In genomic region chr11:60219609-60220008, GRCm38 (mm10) we compare ENCODE assay signal across 8 mouse cellular contexts. TPM values are rescaled to one million over a fixed set of nuclear protein-coding genes. Genes with fewer than 3 reads are reported as not detected.
DNase-seq lines count a peak whose midpoint lies in the region; ATAC-seq and TF ChIP-seq lines count a peak whose summit lies in the region.

No protein-coding gene starts in this region.

- peak overlapping the region; percentile 84 for H3K9ac ChIP-seq in intestine, embryonic 16.5 days (ENCODE audit: low read depth, low read length)
- H3K9ac ChIP-seq in midbrain, embryonic 16.5 days (ENCODE audit: low read depth, low read length) = peak overlapping the region; percentile 56; the same call in 1 of the 2 replicates

- no peak for TF ChIP-seq CTCF in layer of hippocampus, adult 2 months (conservative IDR thresholded peaks at IDR 0.05)
- no peak for TF ChIP-seq CTCF in cortical plate, adult 2 months (IDR thresholded peaks at IDR 0.05; ENCODE audit: extremely low read depth, insufficient read depth, low read length)

- peak overlapping the region; percentile 68 for H3K4me3 ChIP-seq in layer of hippocampus, adult 2 months
- H3K4me3 ChIP-seq in cortical plate, adult 2 months (ENCODE audit: insufficient read depth, low read length) = peak overlapping the region; percentile 76; the same call in 1 of the 2 replicates
- H3K4me3 ChIP-seq in intestine, embryonic 16.5 days (ENCODE audit: low read length) = peak overlapping the region; percentile 68
- peak overlapping the region; percentile 45 for H3K4me3 ChIP-seq in midbrain, embryonic 16.5 days (ENCODE audit: low read depth, low read length)

- peaks cover 4% of the 10 kb centered on the region; the same call in 1 of the 2 replicates for H3K36me3 ChIP-seq in intestine, embryonic 16.5 days (ENCODE audit: control insufficient read depth, insufficient read depth, low read length)
- H3K36me3 ChIP-seq in midbrain, embryonic 16.5 days (ENCODE audit: control insufficient read depth, insufficient read depth, low read length) = no peaks in the 10 kb centered on the region

- H3K4me1 ChIP-seq in cortical plate, adult 2 months (ENCODE audit: control insufficient read depth, insufficient read depth, low read length) = no peaks in the 10 kb centered on the region; the same call in 1 of the 2 replicates
- peaks cover 54% of the 10 kb centered on the region for H3K4me1 ChIP-seq in intestine, embryonic 16.5 days (ENCODE audit: control insufficient read depth, insufficient read depth, low read length)
- H3K4me1 ChIP-seq in midbrain, embryonic 16.5 days (ENCODE audit: control insufficient read depth, insufficient read depth, low read length) = peaks cover 12% of the 10 kb centered on the region

- no peaks in the 10 kb centered on the region for H3K27me3 ChIP-seq in intestine, embryonic 16.5 days (replicated peaks; ENCODE audit: control insufficient read depth, insufficient read depth, low read length)
- no peaks in the 10 kb centered on the region for H3K27me3 ChIP-seq in midbrain, embryonic 16.5 days (ENCODE audit: control insufficient read depth, insufficient read depth, low read depth, low read length)

- no peaks in the 10 kb centered on the region for H3K9me3 ChIP-seq in intestine, embryonic 16.5 days (ENCODE audit: control insufficient read depth, low read length)
- H3K9me3 ChIP-seq in midbrain, embryonic 16.5 days (replicated peaks; ENCODE audit: control insufficient read depth, low read length, poor library complexity, severe bottlenecking) = no peaks in the 10 kb centered on the region

- no peak for ATAC-seq in intestine, embryonic 16.5 days
- ATAC-seq in midbrain, embryonic 16.5 days = no peak

- WGBS in intestine, embryonic 16.5 days = 13% methylated on average over 8 of the region's 8 CpGs
- 60% methylated on average over 8 of the region's 8 CpGs for WGBS in midbrain, embryonic 16.5 days

- intact Hi-C loops in left cerebral cortex, postnatal 10 days (cut with DNase I) = no loop called here

- H3K4me2 ChIP-seq in intestine, embryonic 16.5 days (ENCODE audit: low read depth, low read length) = peak overlapping the region; percentile 81
- peak overlapping the region; percentile 56 for H3K4me2 ChIP-seq in midbrain, embryonic 16.5 days (ENCODE audit: low read length)

- no peak for DNase-seq in layer of hippocampus, adult 2 months (ENCODE audit: low spot score in 2 of 2)
- no peak for DNase-seq in layer of hippocampus, adult 11-12 months (ENCODE audit: low spot score)
- no peak for DNase-seq in thymus, postnatal 25 days
- no peak for DNase-seq in spleen, postnatal 14 days (ENCODE audit: low spot score in 2 of 2)
- no peak for DNase-seq in left cerebral cortex, postnatal 10 days (ENCODE audit: extremely low spot score in 1 of 2, low spot score in 2 of 2)

- TF ChIP-seq POLR2A in cortical plate, adult 2 months (IDR thresholded peaks at IDR 0.05; ENCODE audit: extremely low read depth, insufficient read depth, low read length) = no peak

- H3K27ac ChIP-seq in layer of hippocampus, adult 2 months = peak overlapping the region; percentile 91
- H3K27ac ChIP-seq in cortical plate, adult 2 months (ENCODE audit: insufficient read depth, low read length) = no peak overlapping the region
- H3K27ac ChIP-seq in intestine, embryonic 16.5 days (ENCODE audit: low read length) = peak overlapping the region; percentile 84
- H3K27ac ChIP-seq in midbrain, embryonic 16.5 days (ENCODE audit: low read length) = no peak overlapping the region

RNA-seq across cellular contexts. Expression of gene Srebf1, which starts 2.8 kb away (rescaled TPM):
- total RNA-seq in layer of hippocampus, adult 2 months (2021) = 10 to 100 TPM; 64.2 to 70.8 TPM
- 51.2 and 56.7 TPM in 2 replicates for polyA plus RNA-seq in cortical plate, adult 2 months (2012; rRNA removed)
- 81.0 and 95.2 TPM in 2 replicates for polyA plus RNA-seq in intestine, embryonic 16.5 days (2015; fragmentation: Nextera tagmentation; extraction: Ambion mirVana)
- 31.9 and 34.1 TPM in 2 replicates for polyA plus RNA-seq in midbrain, embryonic 16.5 days (2015; fragmentation: Nextera tagmentation; extraction: Ambion mirVana)
- total RNA-seq in left cerebral cortex, postnatal 10 days (2021) = 10 to 100 TPM; 41.5 to 43.0 TPM

Comparison
In these comparisons a context has a peak if more than half of its experiments do, and no peak if none do; other contexts are left out.
1. H3K27ac ChIP-seq: peak in layer of hippocampus, adult 2 months (single experiment) and intestine, embryonic 16.5 days (single experiment); none in cortical plate, adult 2 months (single experiment) and midbrain, embryonic 16.5 days (single experiment).
2. Peak in every context shown above with its lines, with median percentiles within 50 percentile points of each other: H3K4me3 ChIP-seq.